Mouse (Mus musculus) liver (tissue): ENCODE results near the gene Exoc2.
A peak's percentile ranks its signal among the peaks of the same experiment; 100 is the strongest.

Experiments
- DNase-seq: peaks from one replicate; pipeline ENCODE4 v3.0.0-alpha.2; 2020; ENCODE audit warnings: mixed read lengths

Gene Exoc2

DNA sequence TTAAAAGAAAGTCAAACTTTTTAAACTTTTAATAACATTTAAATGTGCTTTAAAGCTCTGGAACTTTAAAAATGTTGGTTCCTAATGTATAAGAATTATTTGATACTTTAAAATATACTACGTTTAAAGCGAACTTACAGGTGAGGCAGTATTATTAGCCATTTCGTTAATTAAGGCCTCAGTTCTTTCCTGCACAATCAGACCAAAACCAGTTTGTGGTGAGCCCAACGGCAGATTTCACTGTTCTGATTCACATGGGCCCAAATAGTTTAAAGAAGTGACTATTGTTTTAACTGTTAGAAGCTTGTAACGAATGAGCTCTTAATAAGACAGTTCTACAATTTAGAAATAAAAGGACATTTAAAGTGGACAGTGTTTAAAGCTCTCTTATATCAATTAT lies 93.6 kb downstream of the Exoc2 start:
- DNase-seq: no peak

DNA sequence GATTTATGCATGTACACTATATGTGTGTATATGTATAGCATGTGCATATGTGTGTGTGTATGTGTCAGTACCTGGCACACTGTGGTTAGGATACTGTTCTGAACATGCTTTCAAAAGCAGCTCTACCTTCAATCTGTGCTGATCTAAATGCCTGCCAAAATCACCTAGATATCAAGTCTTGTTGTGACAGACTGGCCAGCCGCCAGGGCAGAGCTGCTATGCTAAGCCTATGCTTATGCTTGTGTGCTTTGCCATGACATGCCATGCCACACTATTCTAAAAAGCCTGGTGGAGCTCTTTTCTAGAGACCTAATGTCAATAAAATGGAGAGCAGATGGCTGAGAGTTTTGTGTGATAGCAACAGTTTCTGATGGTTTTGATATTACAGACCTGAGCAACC lies 94.0 kb downstream of the Exoc2 start:
- no peak for DNase-seq

DNA sequence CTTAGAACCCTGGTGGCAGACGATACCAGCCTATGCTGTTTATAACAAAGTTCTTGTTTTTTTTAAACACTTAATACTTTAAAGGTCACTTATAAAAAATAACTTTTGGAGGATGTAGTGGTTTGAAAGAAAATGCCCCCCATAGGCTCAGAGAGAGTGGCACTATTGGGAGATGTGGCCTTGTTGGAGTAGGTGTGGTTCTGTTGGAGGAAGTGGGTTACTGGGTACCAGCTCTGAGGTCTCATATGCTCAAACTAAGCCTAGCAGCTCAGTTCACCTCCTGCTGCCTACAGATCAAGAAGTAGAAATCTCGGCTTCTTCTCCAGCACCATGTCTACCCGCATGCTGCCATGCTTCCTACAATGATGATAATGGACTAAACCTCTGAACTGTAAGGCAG lies 98.1 kb downstream of the Exoc2 start:
- DNase-seq: no peak

DNA sequence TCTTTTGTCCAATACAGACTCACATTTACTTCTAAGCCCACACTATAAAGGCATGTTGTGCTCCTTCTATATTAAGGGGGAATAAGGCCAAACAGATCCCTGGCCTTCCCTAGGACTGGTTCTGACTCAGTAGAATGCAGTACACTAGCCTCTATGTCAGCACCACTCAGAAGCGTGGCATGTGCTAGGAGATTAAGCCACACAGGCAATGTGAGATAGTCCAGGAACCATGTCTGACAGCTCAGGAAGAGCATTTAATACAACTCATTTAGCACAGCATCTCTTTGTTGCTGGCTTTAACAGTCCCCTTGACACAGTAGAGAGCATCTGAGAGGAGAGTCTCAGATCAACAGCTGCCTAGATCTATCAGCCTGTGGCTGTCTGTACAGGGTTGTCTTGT lies 100.4 kb downstream of the Exoc2 start:
- DNase-seq: no peak

DNA sequence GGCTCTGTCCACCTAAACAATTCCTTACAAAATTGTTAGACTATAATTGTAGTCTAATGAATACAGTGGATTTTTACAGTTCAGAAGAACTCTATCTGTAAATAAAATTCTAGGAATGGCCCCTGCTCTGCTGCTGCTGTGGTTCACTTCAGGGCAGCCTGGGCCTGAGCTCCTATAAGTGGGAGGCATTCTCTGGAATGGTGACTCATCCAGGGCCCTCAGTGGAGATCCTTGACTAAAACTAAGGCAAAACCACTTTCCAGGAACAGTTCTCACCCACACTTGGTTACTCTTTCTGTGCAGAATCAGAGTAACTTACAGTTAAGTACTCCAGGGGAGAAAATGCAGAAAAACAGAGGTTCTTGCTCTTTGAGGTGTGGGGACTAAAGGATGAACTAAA lies 108.4 kb downstream of the Exoc2 start:
- DNase-seq: no peak

DNA sequence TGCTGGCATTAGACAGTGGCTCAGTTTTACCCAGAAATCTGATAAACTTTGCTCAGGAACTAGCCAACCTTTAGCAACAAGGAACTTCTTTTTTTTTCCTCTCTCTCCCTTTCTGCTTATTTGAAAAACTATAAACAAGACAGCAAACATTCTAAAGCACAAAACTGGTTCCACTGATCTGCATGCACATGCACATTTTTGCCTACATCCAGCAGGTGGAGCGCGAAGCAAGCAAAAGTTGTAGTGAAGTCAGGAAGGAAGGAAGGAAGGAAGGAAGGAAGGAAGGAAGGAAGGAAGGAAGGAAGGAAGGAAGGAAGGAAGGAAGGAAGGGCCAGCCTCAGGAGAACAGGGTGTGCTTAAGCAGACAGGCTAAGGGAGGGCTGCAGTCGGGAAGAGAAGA lies 109.9 kb downstream of the Exoc2 start:
- no peak for DNase-seq

DNA sequence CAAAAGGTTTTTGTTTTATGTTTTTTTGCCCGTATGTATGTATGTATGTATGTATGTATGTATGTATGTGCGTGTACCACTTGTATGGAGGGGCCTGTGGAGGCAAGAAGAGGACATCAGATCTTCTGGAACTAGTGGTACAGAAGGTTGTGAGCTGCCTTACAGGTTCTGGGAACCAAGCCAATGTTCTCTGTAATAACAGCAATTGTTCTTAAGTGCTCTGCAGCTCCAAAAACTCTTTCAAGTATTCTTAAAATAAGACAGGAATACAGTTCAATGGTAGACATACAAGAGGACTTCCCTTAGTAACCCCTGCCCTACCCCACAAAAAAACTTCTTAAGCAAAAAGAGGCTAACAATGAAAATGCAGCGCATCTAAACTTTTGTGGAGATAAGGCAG lies 115.5 kb downstream of the Exoc2 start:
- no peak for DNase-seq

DNA sequence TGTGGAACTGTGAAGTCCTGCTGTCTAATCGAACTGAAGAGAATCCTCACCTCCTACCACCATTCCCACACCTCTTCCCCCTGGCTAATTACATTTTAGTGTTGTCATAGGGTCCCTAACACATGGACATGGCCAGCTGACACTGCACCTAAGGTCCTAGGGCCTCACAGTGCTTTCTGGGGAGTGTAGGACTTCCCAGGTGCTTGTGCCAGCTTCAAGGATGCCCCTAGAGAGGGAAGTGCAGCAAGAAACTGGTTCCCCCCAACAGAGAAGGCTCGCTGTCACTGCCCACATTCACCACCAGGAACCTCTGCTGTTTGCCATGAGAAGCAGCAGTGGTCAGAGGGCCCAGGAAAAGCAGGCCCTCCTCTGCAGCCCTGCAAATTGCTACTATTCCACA lies 123.2 kb downstream of the Exoc2 start:
- DNase-seq: no peak

DNA sequence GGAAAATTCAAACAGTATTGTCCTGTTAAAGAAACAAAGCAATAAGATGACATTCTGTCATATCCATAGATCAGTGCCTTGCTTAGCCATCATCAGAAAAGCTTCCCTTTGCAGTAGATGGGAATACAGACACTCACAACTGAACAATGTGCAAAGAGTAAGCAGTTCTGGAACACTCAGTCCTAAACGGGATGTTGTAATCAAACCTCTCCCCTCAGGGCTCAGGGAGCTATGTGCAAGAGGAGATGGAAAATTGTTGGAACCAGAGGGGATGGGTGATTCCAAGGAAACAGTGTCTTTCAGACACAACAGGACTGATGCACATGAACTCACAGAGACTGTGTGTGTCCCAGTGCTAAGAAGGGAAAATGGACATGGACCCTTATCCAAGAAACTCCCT lies 125.9 kb downstream of the Exoc2 start:
- DNase-seq: no peak

DNA sequence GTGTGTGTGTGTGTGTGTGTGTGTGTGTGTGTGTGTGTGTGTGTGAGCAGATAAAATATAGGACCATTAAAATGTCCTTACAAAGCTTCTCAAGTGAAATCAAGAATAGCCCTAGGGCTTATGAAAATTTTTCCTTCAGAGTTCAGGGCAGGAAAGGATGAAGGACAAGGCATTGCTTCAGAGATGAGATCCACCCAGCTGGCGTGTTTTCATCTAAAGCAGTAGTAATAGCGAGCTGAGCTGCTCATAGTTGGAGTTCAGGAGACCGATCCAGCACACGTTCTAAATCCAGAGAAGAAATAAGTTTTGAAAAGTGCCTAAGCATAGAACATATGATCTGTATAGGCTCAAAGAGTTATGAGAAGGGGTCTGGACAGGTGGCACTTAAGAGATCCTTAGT lies 127.4 kb downstream of the Exoc2 start:
- DNase-seq: no peak

DNA sequence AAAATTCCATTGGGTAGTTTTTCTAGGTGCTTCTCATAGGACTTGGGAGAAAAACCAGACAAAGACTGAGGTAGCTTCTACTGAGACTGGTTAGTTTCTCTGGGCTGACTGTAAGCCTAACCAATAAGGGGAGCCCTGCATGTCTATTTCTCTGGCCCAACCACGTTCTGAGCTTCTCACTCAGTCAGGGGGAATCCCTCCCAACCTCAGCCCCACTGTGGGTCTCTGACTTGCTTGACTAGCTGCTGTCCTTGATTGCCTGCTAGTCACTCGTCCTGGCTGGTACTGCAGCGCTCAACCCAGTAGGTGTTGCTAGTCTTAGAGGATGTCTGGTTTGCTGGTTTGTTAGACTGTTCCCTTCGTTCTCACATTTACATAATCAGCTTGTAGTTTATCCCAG lies 130.8 kb downstream of the Exoc2 start:
- DNase-seq: no peak

DNA sequence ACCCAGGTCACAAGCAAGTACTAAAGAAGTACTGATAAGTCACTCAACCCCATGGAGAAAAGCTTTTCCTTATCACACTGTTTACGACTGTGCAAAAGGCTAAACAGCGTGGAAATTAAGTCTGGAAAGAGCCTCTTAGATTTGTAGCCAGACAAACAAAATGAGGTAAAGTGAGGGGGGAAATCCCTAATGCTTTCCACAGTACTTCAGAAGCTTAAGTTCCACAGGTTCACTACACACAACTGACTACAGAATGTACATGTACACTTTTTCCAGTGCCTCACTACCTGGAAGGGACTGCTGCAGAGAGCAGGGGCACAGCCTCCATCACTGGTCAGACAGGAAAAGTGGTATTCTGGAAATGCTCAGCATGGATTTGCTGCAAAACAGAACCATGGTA lies 132.1 kb downstream of the Exoc2 start:
- no peak for DNase-seq

DNA sequence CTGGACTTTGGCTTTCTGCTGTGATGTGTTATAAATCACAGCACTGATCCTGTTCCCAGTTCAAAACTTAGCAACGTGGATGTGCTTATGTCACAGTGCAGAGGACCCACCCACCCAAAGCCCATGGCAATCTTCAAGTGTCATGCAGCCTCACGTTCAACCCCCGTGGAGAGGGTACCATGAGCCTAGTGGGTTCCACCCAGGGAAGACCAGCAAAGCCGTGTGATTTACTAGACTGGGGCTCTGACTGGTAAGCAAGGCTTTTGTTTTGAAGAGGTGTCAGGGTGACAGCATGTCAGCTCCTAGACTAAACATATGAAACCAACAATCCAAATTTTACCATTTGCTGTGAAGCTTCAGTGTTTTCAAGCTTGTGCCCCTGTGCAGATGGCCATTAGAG lies 132.6 kb downstream of the Exoc2 start:
- DNase-seq: no peak

DNA sequence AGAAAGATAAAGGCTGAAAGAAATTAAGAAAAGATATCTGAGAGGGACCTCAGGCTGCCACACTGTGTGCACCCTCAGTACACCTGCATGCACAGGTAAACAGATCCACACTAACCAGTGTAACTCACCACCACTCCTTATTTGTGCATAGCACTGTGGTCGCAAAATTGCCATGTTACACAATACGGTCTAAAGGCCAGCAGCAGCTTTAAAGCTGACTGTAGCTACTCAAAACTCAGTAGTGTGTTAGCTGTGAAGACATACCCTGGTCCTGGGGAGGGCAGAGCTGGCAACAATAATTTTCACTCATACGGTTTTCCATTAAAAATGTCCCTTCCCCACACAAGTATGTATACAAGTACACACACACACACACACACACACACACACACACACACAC lies 133.2 kb downstream of the Exoc2 start:
- no peak for DNase-seq

DNA sequence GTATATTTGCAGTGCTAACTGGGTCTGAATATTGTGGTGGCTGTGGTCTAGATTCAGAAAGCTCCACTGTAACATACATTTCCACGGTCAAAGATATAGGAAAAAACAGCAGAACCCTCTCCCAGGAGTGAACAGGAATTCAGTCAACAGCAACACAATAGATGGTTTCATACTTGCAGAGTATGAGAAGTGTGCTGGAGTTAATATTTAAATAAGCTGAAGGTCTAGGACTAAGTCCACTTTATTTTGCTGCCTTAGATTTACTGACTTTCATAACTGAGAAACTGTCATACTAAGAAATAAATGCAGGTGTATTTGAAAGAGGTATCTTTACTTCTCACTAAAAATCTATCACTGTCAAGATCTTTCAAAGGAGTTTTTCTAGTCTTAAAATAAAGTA lies 137.6 kb downstream of the Exoc2 start:
- DNase-seq: no peak

DNA sequence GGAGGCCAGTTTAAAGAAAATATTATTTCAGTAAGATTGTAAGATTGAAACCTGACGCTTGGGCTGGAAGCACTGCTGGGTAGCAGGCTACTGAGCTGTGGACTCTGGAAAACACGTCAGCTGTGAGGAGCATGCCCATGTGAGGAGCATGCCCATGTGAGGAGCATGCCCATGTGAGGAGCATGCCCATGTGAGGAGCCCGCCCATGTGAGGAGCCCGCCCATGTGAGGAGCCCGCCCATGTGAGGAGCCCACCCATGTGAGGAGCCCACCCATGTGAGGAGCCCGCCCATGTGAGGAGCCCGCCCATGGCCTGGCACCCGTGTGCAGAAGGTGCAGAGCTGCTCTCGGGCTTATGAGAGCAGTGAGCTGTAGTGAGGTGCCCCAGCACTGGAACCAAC lies 139.0 kb downstream of the Exoc2 start:
- DNase-seq: peak; percentile 9

DNA sequence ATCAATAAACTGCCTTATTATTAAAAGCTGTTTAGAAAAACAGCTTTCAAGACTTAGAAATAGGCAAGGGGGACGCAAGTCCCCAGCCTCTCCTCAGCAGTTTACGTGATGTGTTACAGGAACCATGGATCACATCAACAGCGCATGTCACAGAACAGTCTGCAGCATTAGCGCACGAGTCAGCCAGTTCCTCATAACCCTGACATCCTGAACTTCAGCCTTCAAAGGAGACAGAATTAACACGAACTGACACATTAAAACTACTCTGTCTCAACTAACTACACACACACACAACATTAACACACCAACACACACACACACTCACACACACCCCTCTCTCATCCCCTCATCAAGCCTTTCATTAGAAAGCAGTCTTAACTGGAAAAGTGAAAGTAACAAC lies 139.5 kb downstream of the Exoc2 start:
- no peak for DNase-seq

DNA sequence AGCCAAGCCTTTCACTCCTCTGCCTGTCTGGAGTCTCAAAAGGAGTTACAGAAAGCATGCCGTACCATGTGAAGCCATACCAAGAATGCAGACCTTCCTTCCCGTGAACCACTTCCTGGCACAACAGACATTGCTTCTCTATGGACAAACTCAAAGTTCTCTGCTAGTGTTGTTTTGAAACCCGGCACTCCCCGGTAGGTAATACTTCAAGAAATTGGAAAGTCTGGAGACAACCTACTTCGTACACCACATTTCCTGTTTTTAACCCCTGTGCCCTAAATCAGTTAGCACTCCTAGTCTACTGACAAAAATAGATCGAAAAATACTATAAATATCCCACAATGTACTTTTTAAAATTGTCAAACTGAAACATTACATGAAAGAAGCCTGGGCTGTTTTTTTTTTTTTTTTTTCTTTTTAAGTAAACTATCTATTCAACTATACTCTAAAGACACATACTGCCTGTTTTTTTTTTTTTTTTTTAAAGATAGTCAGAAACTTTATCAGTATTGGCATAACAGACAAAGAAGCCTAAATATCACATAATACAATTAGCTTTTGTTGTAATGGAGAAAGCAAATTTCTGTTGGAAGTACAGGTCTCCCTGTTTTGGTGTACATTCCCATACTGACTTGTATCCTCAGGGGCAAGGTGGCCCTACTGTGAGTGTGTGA lies 140.3 kb downstream of the Exoc2 start:
- no peak for DNase-seq

DNA sequence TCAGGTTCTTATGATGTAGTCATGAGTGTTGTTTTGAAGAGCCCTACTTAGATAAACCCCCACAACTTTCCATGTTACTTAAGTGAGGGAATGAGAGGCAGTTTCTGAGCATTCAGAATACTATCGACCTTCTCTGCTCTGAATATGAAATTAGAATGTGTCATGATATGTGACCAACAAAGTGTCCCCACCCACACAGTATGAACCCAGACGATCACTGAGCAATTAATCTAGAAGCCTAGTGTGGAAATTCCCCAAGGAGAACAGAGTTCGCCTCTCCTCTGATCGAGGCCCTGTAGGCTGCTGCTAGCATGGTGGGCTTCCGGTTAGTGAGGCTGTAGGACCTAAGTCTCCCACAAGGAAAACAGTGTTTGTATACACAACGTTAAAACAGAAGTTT lies 142.5 kb downstream of the Exoc2 start:
- no peak for DNase-seq

DNA sequence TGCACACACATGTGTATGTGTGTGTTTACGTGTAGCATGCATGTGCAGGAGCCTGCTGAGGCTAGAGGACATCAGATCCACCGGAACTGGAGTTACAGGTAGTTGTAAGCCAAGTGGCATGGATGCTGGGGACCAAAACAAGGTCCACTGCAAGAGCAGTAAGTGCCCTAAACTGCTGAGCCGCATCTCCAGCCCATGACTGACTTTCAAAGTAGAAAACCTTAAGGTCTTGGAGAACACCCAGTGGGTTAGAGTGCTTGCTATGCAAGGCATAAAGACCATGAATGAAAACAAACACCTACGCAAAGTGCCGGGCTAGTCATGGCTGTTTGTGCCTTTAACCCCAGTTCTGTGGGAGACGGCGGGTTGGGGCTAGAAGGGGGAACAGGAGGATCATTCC lies 147.4 kb downstream of the Exoc2 start:
- DNase-seq: no peak

DNA sequence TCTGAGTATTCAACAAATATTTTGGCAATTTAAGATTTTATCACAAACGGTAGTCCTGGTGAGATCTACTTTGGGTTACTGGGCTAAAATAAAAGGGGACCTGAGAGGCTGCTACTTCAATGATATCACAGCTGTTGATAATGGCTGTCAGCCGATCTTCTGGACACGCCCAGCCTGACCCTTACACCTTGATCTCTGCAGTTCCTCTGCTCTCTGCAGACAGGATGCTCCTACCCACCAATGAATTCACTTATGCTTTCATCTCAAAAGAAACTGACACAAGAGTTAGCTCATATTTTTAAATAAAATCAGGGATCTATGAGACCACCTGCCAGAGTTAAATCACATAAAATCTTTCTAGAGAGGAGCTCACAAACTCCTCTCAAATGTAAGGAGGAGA lies 149.0 kb downstream of the Exoc2 start:
- DNase-seq: no peak

DNA sequence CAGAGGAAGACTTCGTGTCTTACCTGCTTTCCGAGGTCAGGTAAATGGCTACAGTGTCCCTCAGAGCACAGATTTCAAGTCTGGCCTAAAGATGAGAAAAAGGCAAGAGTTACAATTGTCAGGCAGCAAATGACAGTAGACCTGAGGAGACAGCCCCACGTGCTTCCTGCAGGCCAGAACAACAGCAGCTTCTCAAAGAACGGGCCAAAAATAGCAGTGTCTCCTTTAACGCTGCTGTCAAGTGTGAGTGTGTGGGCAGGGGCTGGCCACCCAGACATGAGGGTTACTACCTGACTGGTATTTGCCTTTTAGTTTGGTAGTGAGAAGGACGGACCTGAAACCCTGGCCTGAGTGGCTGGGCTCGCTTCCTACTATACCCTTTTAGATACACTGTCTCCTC lies 153.3 kb downstream of the Exoc2 start:
- no peak for DNase-seq

DNA sequence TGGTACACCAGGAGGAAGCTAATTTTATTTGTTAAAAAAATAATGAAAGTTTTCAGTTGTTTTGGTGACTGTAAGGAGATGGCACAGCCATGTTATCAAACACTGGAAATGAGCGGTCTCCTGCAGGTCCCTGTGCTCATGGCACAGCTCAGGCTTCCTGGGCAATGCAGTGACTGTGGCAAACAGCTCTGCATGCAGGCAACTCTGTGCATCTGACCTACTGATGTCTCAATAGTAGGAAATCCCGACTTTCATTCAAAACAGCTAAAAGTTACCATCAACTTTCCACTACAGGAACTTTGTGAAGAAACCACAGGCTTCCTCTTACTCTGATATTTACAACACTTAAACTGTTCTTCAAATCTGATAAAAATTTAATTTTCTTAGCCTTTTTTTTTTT lies 154.0 kb downstream of the Exoc2 start:
- DNase-seq: no peak

DNA sequence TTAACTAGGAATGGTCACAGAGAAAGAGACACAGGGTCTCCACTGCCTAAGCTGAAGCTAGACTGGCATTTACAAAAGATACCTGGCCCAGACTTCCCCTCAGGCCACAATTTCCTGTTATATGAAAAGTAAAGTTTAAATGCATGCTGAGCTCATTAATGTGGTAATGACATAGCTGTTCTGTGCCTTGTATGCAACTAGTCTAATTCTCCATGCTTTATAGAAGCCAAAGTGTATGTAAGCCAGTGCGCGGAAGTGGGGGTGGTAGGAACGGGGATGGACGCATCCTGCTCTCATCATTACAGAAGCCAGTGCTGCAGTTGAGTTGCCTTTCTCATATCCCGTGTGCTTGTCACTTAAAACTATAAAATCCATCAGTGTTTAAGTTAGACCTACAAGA lies 156.5 kb downstream of the Exoc2 start:
- DNase-seq: no peak

DNA sequence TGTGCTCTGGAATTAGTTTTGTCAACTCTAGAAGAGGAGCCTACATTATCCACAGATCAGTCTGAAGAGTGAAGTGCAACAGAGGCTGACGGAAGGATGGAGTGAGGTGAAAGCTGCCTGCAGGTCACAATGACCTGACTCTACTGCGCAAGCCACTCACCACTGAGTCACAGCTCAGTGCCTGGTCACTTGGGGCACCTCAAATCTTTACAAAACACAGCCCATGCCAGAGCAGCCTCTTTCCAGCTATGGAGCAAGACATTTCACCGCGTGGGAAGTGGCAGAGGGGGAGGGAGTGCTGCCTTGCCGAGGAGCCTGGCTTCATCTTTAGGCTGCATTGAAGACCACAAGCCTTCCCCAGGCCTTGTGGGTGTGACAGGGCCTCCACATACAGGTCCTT lies 159.6 kb downstream of the Exoc2 start:
- DNase-seq: no peak

DNA sequence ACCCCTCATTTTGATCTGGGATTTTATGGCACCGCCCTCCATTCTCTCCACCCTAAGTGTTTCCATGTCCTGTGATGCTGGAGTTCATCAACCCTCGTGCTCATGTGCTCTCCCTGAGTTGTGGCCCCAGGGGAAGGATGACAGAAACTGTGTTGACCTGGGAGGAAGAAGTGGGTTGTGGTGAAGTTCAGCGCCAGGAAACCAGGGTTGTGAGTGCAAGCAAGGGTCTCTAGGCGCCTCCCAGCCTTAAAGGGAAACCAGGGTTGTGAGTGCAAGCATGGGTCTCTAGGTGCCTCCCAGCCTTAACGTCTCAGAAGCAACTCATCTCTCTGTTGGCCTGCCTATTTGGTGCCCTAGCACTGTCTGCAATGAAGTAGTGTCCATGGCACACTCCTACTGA lies 160.4 kb downstream of the Exoc2 start:
- no peak for DNase-seq
